Mouse (Mus musculus): ENCODE data around the gene Zcchc17. TPM values are rescaled to one million over a fixed set of nuclear protein-coding genes. Genes with fewer than 3 reads are reported as not detected.
A peak's percentile ranks its signal among the peaks of the same experiment; 100 is the strongest.

Zcchc17 gene
- polyA plus RNA-seq, 1 experiment from 2014 or later = 59.7 TPM

DNA sequence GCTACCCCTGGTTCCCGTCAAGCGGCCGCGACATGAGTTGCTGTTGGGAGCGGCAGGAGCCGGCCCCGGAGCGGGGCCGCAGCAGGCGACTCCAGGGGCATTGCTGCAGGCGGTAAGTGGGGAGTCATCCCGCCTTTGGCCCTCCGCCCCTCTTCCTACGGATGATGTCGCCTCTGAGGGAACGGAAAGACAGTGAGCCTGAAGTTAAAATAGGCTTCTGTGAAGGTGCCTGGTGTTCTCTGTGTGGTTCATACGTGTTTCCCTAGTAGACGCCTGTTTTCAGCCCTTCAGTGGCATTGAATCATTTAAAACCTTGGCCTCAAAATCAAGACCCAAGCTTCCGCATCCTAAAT lies 471 bp upstream of the Zcchc17 start:
- no peaks in the 10 kb centered on the region for H3K9me3 ChIP-seq (ENCODE audit: control insufficient read depth, low read length)
- H3K27ac ChIP-seq (ENCODE audit: low read length) = peak overlapping the region; percentile 69
- ATAC-seq = peak; percentile 40; the same call in 1 of the 2 replicates
- WGBS = under 1% methylated on average over 19 of the region's 19 CpGs
- no peaks in the 10 kb centered on the region for H3K27me3 ChIP-seq (replicated peaks; ENCODE audit: control insufficient read depth, insufficient read depth, low read length)
- peak overlapping the region; percentile 96 for H3K9ac ChIP-seq (ENCODE audit: low read depth, low read length)
- H3K4me1 ChIP-seq (ENCODE audit: control insufficient read depth, insufficient read depth, low read length) = peaks cover 13% of the 10 kb centered on the region
- peak overlapping the region; percentile 90 for H3K4me3 ChIP-seq (ENCODE audit: low read length)
- no peaks in the 10 kb centered on the region for H3K36me3 ChIP-seq (ENCODE audit: control insufficient read depth, insufficient read depth, low read length)
- peak overlapping the region; percentile 78 for H3K4me2 ChIP-seq (ENCODE audit: low read depth, low read length)

DNA sequence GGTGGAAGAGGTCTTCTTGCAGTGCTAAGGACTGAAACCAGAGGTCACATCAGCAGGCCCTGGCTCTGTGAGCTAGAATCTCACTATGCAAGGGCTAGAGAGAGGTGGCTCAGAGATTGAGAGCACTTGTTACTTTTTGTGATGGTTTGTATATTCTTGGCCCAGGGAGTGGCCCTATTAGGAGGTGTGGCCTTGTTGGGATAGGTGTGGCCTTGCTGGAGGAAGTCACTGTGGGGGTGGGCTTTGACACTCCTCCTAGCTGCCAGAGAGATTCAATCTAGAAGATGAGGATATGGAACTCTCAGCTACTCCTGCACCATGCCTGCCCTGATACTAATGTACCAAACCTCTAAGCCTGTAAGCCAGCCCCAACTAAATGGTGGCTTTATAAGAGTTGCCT lies 1.8 kb downstream of the Zcchc17 start:
- no peak for ATAC-seq
- peaks cover 13% of the 10 kb centered on the region for H3K4me1 ChIP-seq (ENCODE audit: control insufficient read depth, insufficient read depth, low read length)
- H3K27ac ChIP-seq (ENCODE audit: low read length) = no peak overlapping the region
- H3K4me3 ChIP-seq (ENCODE audit: low read length) = no peak overlapping the region
- no peaks in the 10 kb centered on the region for H3K27me3 ChIP-seq (replicated peaks; ENCODE audit: control insufficient read depth, insufficient read depth, low read length)
- H3K36me3 ChIP-seq (ENCODE audit: control insufficient read depth, insufficient read depth, low read length) = no peaks in the 10 kb centered on the region
- H3K4me2 ChIP-seq (ENCODE audit: low read depth, low read length) = no peak overlapping the region
- no peak overlapping the region for H3K9ac ChIP-seq (ENCODE audit: low read depth, low read length)
- H3K9me3 ChIP-seq (ENCODE audit: control insufficient read depth, low read length) = no peaks in the 10 kb centered on the region

DNA sequence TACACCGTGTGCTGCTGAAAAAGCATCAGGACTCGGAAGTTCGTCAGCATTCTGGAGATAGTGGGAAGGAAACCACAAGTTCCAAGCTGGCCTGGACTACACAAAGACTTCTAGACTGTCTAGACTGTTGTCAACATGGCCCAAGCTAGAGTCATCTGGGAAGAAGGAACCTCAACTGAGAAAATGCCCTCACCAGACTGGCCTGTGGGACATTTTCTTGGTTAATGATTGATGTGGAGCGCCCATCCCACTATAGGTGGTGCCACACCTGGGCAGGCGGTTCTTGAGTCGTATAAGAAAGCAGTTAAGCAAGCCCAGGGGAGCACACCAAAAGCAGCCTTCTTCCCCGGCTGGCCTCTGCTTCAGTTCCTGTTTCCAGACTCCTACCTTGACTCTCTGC lies 7.2 kb downstream of the Zcchc17 start:
- Histone ChIP-seq H3K36me3 (ENCODE audit: control insufficient read depth, insufficient read depth, low read length) (no peaks in the 10 kb centered on the region; the same call in 1 of the 2 replicates), H3K4me2 (ENCODE audit: low read depth, low read length) (no peak overlapping the region), H3K4me3 (ENCODE audit: low read length) (no peak overlapping the region), H3K4me1 (ENCODE audit: control insufficient read depth, insufficient read depth, low read length) (no peaks in the 10 kb centered on the region), H3K27ac (ENCODE audit: low read length) (0 out of 2 replicates have a peak overlapping the region, but pooled peaks have one; percentile 5), H3K9ac (ENCODE audit: low read depth, low read length) (no peak overlapping the region), H3K9me3 (ENCODE audit: control insufficient read depth, low read length) (no peaks in the 10 kb centered on the region), H3K27me3 (replicated peaks; ENCODE audit: control insufficient read depth, insufficient read depth, low read length) (no peaks in the 10 kb centered on the region)
- peak; percentile 95 for ATAC-seq
- 73% methylated on average over 7 of the region's 7 CpGs for WGBS

- no peak for ATAC-seq
- Histone ChIP-seq H3K36me3 (ENCODE audit: control insufficient read depth, insufficient read depth, low read length) (no peaks in the 10 kb centered on the region; the same call in 1 of the 2 replicates), H3K9ac (ENCODE audit: low read depth, low read length) (no peak overlapping the region), H3K27ac (ENCODE audit: low read length) (no peak overlapping the region), H3K4me1 (ENCODE audit: control insufficient read depth, insufficient read depth, low read length) (no peaks in the 10 kb centered on the region), H3K4me3 (ENCODE audit: low read length) (no peak overlapping the region), H3K4me2 (ENCODE audit: low read depth, low read length) (no peak overlapping the region), H3K27me3 (replicated peaks; ENCODE audit: control insufficient read depth, insufficient read depth, low read length) (no peaks in the 10 kb centered on the region), H3K9me3 (ENCODE audit: control insufficient read depth, low read length) (no peaks in the 10 kb centered on the region)
- WGBS = 87% methylated on average over 16 of the region's 16 CpGs
Measured at GRCm38 (mm10) chr4:130350690-130351422, 8.9 kb downstream of the Zcchc17 start.

GRCm38 (mm10) chr4:130349666-130350065 lies 10.1 kb downstream of the Zcchc17 start:
- H3K4me1 ChIP-seq (ENCODE audit: control insufficient read depth, insufficient read depth, low read length) = no peaks in the 10 kb centered on the region
- no peaks in the 10 kb centered on the region; the same call in 1 of the 2 replicates for H3K36me3 ChIP-seq (ENCODE audit: control insufficient read depth, insufficient read depth, low read length)
- H3K4me2 ChIP-seq (ENCODE audit: low read depth, low read length) = no peak overlapping the region
- no peak overlapping the region for H3K27ac ChIP-seq (ENCODE audit: low read length)
- no peaks in the 10 kb centered on the region for H3K9me3 ChIP-seq (ENCODE audit: control insufficient read depth, low read length)
- no peak overlapping the region for H3K9ac ChIP-seq (ENCODE audit: low read depth, low read length)
- WGBS = 89% methylated on average over 6 of the region's 6 CpGs
- no peaks in the 10 kb centered on the region for H3K27me3 ChIP-seq (replicated peaks; ENCODE audit: control insufficient read depth, insufficient read depth, low read length)
- H3K4me3 ChIP-seq (ENCODE audit: low read length) = no peak overlapping the region
- no peak for ATAC-seq

DNA sequence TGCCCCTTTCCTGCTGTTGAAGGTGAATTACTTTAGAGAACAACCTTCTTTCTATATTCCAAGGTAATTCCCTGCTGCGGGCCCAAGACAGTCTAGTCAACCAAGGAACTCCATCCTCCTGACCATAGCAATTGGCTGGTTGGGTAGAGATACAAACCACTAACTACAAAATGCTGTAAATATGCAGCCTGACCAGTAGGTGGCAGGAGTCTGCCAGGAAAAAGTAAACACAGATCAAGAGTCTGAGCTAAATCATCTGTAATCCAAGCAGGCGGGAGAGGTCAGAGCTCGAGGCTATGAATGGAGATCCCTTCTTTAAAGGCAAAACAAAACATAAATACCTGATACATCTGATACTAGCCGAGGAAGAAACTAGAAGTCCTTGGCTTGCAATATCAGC lies 18.1 kb downstream of the Zcchc17 start:
- Histone ChIP-seq H3K36me3 (ENCODE audit: control insufficient read depth, insufficient read depth, low read length) (peaks cover 7% of the 10 kb centered on the region; the same call in 1 of the 2 replicates), H3K9ac (ENCODE audit: low read depth, low read length) (no peak overlapping the region), H3K4me1 (ENCODE audit: control insufficient read depth, insufficient read depth, low read length) (no peaks in the 10 kb centered on the region), H3K4me3 (ENCODE audit: low read length) (no peak overlapping the region), H3K27ac (ENCODE audit: low read length) (no peak overlapping the region), H3K4me2 (ENCODE audit: low read depth, low read length) (no peak overlapping the region), H3K9me3 (ENCODE audit: control insufficient read depth, low read length) (no peaks in the 10 kb centered on the region), H3K27me3 (replicated peaks; ENCODE audit: control insufficient read depth, insufficient read depth, low read length) (no peaks in the 10 kb centered on the region)
- WGBS = 25% methylated on average over 4 of the region's 4 CpGs
- ATAC-seq = no peak

DNA sequence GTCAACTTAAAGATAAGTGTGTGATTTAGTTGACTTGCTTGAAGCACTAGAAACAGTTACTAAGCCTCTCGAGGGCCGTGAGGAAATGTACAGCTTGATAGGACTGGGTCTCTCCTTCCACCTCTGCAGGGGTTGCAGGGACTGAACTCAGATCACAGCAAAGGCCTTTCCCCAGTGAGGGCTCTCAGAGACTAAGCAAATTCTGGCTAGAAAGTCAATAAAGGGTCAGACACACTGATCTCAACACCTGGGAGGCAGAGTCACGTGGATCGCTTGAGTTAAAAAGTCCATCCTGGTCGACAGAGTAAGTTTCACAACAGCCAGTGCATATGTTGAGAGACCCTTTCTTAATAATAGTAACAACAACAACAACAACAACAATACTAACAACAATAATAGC lies 23.9 kb downstream of the Zcchc17 start:
- no peak overlapping the region for H3K4me2 ChIP-seq (ENCODE audit: low read depth, low read length)
- no peak overlapping the region for H3K4me3 ChIP-seq (ENCODE audit: low read length)
- H3K9me3 ChIP-seq (ENCODE audit: control insufficient read depth, low read length) = no peaks in the 10 kb centered on the region
- 76% methylated on average over 5 of the region's 5 CpGs for WGBS
- H3K4me1 ChIP-seq (ENCODE audit: control insufficient read depth, insufficient read depth, low read length) = no peaks in the 10 kb centered on the region
- peaks cover 7% of the 10 kb centered on the region; the same call in 1 of the 2 replicates for H3K36me3 ChIP-seq (ENCODE audit: control insufficient read depth, insufficient read depth, low read length)
- H3K27ac ChIP-seq (ENCODE audit: low read length) = no peak overlapping the region
- H3K27me3 ChIP-seq (replicated peaks; ENCODE audit: control insufficient read depth, insufficient read depth, low read length) = no peaks in the 10 kb centered on the region
- no peak overlapping the region for H3K9ac ChIP-seq (ENCODE audit: low read depth, low read length)
- ATAC-seq = no peak

- no peak for ATAC-seq
- H3K27ac ChIP-seq (ENCODE audit: low read length) = no peak overlapping the region
Measured at GRCm38 (mm10) chr4:130327366-130327765, 32.4 kb downstream of the Zcchc17 start.

DNA sequence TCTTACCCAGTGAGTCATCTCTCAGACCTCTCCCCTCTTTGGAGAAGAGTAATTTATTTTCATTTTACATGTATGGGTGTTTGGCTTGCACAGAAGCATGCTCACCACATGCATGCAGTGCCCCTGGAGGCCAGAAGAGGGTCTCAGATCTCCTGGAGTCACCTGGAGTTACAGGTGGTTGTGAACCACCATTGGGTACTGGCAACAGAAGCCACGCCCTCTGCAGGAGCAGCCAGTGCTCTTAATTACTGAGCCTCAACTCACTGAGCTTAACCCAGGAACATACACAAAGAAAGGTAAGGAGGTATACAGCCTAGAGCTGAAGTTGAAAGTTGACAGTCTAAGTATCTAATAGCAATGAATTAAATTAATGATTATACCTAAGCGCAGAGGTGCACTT lies 34.3 kb downstream of the Zcchc17 start:
- H3K36me3 ChIP-seq (ENCODE audit: control insufficient read depth, insufficient read depth, low read length) = peaks cover 7% of the 10 kb centered on the region; the same call in 1 of the 2 replicates
- no peak overlapping the region for H3K9ac ChIP-seq (ENCODE audit: low read depth, low read length)
- H3K27ac ChIP-seq (ENCODE audit: low read length) = no peak overlapping the region
- no peak for ATAC-seq
- H3K9me3 ChIP-seq (ENCODE audit: control insufficient read depth, low read length) = no peaks in the 10 kb centered on the region
- H3K4me2 ChIP-seq (ENCODE audit: low read depth, low read length) = no peak overlapping the region
- no peaks in the 10 kb centered on the region for H3K4me1 ChIP-seq (ENCODE audit: control insufficient read depth, insufficient read depth, low read length)
- H3K27me3 ChIP-seq (replicated peaks; ENCODE audit: control insufficient read depth, insufficient read depth, low read length) = no peaks in the 10 kb centered on the region
- H3K4me3 ChIP-seq (ENCODE audit: low read length) = no peak overlapping the region
- 89% methylated on average over 2 of the region's 2 CpGs for WGBS

More at GRCm38 (mm10) chr4:130327366-130327765, 32.4 kb downstream of the Zcchc17 start:
- Histone ChIP-seq H3K27me3 (replicated peaks; ENCODE audit: control insufficient read depth, insufficient read depth, low read length) (no peaks in the 10 kb centered on the region), H3K4me1 (ENCODE audit: control insufficient read depth, insufficient read depth, low read length) (no peaks in the 10 kb centered on the region), H3K9ac (ENCODE audit: low read depth, low read length) (no peak overlapping the region), H3K4me2 (ENCODE audit: low read depth, low read length) (no peak overlapping the region), H3K9me3 (ENCODE audit: control insufficient read depth, low read length) (no peaks in the 10 kb centered on the region), H3K36me3 (ENCODE audit: control insufficient read depth, insufficient read depth, low read length) (peaks cover 4% of the 10 kb centered on the region; the same call in 1 of the 2 replicates), H3K4me3 (ENCODE audit: low read length) (no peak overlapping the region)
- WGBS = 86% methylated on average over 9 of the region's 9 CpGs

DNA sequence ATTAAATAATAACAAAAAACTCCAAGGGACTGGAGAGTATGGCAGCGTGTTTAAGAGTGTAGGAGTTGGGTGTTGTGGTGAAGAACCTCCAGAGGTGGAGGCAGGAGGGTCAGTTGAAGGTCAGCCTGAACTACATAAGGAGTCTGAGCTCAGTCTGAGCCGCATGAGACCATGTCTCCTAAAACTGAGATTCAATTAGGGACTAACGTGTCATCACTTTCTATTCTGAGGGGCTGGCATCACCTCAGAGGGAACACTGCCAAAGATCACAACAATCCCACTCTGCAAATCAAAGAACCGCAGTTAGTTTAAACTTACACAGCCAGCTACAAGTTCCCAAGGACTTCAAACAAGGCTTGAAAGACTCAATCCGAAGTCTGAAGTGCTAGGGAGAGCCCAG lies 36.1 kb downstream of the Zcchc17 start:
- Histone ChIP-seq H3K9me3 (ENCODE audit: control insufficient read depth, low read length) (no peaks in the 10 kb centered on the region), H3K4me2 (ENCODE audit: low read depth, low read length) (no peak overlapping the region), H3K9ac (ENCODE audit: low read depth, low read length) (no peak overlapping the region), H3K36me3 (ENCODE audit: control insufficient read depth, insufficient read depth, low read length) (peaks cover 9% of the 10 kb centered on the region), H3K4me1 (ENCODE audit: control insufficient read depth, insufficient read depth, low read length) (no peaks in the 10 kb centered on the region), H3K27ac (ENCODE audit: low read length) (no peak overlapping the region), H3K4me3 (ENCODE audit: low read length) (no peak overlapping the region), H3K27me3 (replicated peaks; ENCODE audit: control insufficient read depth, insufficient read depth, low read length) (no peaks in the 10 kb centered on the region)
- ATAC-seq = no peak
- WGBS = 80% methylated on average over 5 of the region's 5 CpGs
